Mouse (Mus musculus) forebrain, embryonic 16.5 days (tissue): ENCODE data around the gene Uhmk1. TPM values are rescaled to one million over a fixed set of nuclear protein-coding genes. Genes with fewer than 3 reads are reported as not detected.

Experiments
- ATAC-seq: fragments of 200-750 bp; cut with Nextera tagmentation; 2 replicates; pipeline ENCODE4 v1.8.0; 2017; ENCODE audit warnings: mild to moderate bottlenecking, moderate library complexity
- H3K27ac ChIP-seq: fragments of 300-500 bp; sonication (generic); 2 replicates; pipeline ENCODE4 v1.5.1; 2014; ENCODE audit warnings: low read length, control low read depth
- H3K27me3 ChIP-seq: fragments of 300-500 bp; sonication (generic); replicated peaks from 2 replicates; pipeline ENCODE4 v1.6.1; 2014; ENCODE audit warnings: low read length; ENCODE audit not compliant: control insufficient read depth, insufficient read depth
- H3K36me3 ChIP-seq: fragments of 300-500 bp; sonication (generic); 2 replicates; pipeline ENCODE4 v1.6.1; 2014; ENCODE audit not compliant: control insufficient read depth, insufficient read depth
- H3K4me1 ChIP-seq: fragments of 300-500 bp; sonication (generic); replicated peaks from 2 replicates; pipeline ENCODE4 v1.6.1; 2014; ENCODE audit warnings: low read length; ENCODE audit not compliant: control insufficient read depth, insufficient read depth
- H3K4me2 ChIP-seq: fragments of 300-500 bp; sonication (generic); 2 replicates; pipeline ENCODE4 v1.6.1; 2014; ENCODE audit warnings: mild to moderate bottlenecking, low read length, control low read depth
- H3K4me3 ChIP-seq: fragments of 300-500 bp; sonication (generic); replicated peaks from 2 replicates; pipeline ENCODE4 v1.5.1; 2014; ENCODE audit warnings: mild to moderate bottlenecking, low read length, control low read depth
- H3K9ac ChIP-seq: fragments of 300-500 bp; sonication (generic); replicated peaks from 2 replicates; pipeline ENCODE4 v1.6.1; 2014; ENCODE audit warnings: low read depth, low read length, control low read depth
- H3K9me3 ChIP-seq: fragments of 300-500 bp; sonication (generic); 2 replicates; pipeline ENCODE4 v1.6.1; 2016; ENCODE audit warnings: low read length; ENCODE audit not compliant: control insufficient read depth
- WGBS: fragments of 180-500 bp; shearing (Covaris S2); extraction: QIAGEN DNeasy Blood & Tissue Kit; methylation state at CpG from one replicate; pipeline ENCODE4 v1.1.7; 2014; 5-methylcytosine and 5-hydroxymethylcytosine counted together
- polyA plus RNA-seq: library from polyadenylated mRNA; unstranded; fragments of >200 nt; fragmentation: Nextera tagmentation; extraction: Ambion mirVana; gene quantifications from 2 replicates; pipeline ENCODE4 v1.2.1, GENCODE M21; 2015

The Uhmk1 gene
- polyA plus RNA-seq, 1 experiment from 2014 or later, result 8.1 TPM

GRCm38 (mm10) chr1:170147651-170148448 is 67.3 kb downstream of the Uhmk1 start:
- Histone ChIP-seq H3K36me3 (peaks cover 4% of the 10 kb centered on the region), H3K9me3 (no peaks in the 10 kb centered on the region), H3K4me2 (no peak overlapping the region), H3K27me3 (no peaks in the 10 kb centered on the region), H3K27ac (no peak overlapping the region), H3K4me3 (no peak overlapping the region), H3K9ac (no peak overlapping the region), H3K4me1 (no peaks in the 10 kb centered on the region)
- no peak for ATAC-seq
- WGBS, result 87% methylated on average over 9 of the region's 9 CpGs

- Histone ChIP-seq H3K4me1 (no peaks in the 10 kb centered on the region), H3K36me3 (peaks cover 11% of the 10 kb centered on the region), H3K9me3 (no peaks in the 10 kb centered on the region), H3K4me2 (no peak overlapping the region), H3K4me3 (no peak overlapping the region), H3K27ac (no peak overlapping the region), H3K9ac (no peak overlapping the region), H3K27me3 (no peaks in the 10 kb centered on the region)
- 90% methylated on average over 4 of the region's 4 CpGs for WGBS
- no peak for ATAC-seq
These were observed 69.6 kb downstream of the Uhmk1 start for GRCm38 (mm10) chr1:170145606-170146005.

Other genes starting within 250 kb of the Uhmk1 start
- 18.1 and 19.5 TPM in 2 replicates for gene Hsd17b7, start 246.2 kb downstream of the Uhmk1 start, polyA plus RNA-seq
- gene Ddr2, start 104.6 kb downstream of the Uhmk1 start, polyA plus RNA-seq, result 7.9 and 12.3 TPM in 2 replicates
- gene Uap1, start 40.4 kb downstream of the Uhmk1 start, polyA plus RNA-seq, result 56.6 and 57.9 TPM in 2 replicates
- gene Sh2d1b2, start 17.4 kb upstream of the Uhmk1 start, polyA plus RNA-seq, result 0.08 TPM in 1 of 2 replicates, not detected in the other
- 0.14 TPM in 1 of 2 replicates, not detected in the other for gene Sh2d1b1, start 61.9 kb upstream of the Uhmk1 start, polyA plus RNA-seq
- 2.7 and 3.7 TPM in 2 replicates for gene Gm7694, start 90.9 kb upstream of the Uhmk1 start, polyA plus RNA-seq
- gene Spata46, start 93.4 kb upstream of the Uhmk1 start, polyA plus RNA-seq, result 0.78 and 1.7 TPM in 2 replicates